Mouse (Mus musculus) retina, postnatal 1 day (tissue): Measurements from ENCODE around the gene Slc7a1.

ENCODE experiments used
- DNase-seq: peaks from one replicate; pipeline ENCODE4 v3.0.0-alpha.2; 2012

Gene Slc7a1

DNA sequence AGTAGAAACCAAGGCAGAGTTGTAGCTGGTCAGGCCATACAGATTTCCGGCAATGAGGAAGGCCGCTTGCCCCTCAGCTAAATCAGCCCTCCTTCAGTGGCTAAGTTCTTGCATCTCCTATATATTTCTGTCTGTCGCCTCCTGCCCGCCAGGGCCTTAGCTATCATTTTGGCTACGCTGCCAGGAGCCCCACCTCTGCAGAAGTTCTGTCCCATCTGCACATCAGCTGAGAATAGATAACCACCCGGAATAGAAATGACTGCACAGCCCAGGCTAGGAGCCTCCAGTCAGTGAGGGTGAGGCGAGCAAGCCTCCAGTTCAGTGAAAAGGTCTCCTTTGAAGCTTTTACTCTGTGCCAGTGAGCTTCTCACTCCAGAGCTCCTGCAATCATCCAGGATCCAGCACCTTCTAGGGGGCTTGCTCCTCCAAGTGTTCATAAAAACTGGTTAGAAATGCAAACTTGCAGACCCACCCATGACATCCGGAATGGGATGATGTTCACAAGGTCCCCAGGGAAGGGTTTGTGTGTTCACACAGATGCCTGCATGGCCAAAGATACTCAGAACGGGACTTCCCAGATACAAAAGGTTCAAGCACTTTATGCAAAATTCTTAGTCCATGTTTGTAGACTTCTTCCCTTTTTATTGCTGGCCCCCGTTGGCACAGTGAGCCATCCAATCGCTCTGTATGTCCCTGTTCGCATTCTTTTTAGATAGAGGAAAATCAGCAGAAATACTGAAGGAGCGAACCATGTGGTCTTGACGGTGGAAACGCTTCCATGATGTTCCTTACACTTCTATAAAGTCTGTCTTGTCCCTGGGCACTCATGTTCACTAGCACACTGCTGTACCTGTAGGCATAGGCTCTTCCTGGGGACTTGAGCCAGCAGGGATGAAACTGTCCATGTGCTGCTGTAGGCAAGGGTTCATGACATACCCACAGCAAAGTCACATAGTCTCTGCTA, 10.4 kb downstream of the Slc7a1 start:
- DNase-seq, result no peak

DNA sequence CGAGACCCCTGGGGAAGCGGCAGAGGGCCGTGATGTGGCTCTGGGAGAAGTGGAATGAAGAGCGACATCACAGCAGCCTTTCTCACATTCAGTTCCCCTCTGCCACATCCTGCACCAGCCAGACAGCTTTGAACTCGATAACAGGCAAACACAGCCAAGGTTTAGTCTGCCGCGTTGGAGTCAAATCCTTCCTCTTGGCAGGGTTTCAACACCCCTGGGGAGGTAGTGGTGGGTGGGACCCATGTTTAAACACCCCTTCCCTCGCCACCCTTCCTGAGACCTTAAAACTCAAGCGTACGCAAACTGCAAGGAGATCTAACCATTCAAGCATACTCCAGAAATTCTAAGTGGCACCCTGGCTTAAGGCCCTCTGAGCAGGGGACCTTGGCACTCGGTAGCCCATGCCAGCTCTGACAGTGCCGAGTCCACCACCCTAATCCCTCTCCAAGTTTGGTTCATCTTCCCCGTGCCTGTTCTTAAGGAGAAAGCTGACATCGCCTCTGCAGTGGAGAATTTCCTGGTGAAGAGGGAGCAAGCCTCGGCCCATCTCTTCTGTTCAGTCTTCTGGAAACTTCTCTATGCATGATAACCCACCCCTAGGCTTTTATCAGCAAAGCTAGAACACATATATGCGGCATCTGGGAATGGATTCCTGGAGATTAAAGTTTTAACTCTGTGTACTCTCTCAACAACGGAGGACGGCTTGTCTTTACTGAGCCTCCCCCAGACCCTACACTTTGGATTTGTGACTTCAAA, 11.3 kb downstream of the Slc7a1 start:
- no peak for DNase-seq

DNA sequence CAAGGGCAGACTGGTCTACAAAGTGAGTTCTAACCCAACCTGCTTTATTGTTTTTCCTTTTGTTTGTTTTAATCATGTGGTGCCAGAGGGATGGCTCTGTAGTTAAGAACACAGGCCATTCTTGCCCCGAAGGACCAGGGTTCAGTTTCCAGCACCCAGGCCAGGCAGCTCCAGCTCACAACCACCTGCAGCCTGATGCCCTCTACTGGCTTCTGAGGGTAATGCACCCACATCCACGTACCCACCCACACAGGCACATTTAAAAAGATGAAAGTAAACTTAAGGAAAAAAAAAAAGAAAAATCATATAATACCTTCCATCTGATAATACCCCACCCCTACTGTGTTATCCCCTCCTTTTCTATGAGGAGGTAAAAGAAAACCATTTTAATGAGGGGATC, 11.9 kb downstream of the Slc7a1 start:
- no peak for DNase-seq

DNA sequence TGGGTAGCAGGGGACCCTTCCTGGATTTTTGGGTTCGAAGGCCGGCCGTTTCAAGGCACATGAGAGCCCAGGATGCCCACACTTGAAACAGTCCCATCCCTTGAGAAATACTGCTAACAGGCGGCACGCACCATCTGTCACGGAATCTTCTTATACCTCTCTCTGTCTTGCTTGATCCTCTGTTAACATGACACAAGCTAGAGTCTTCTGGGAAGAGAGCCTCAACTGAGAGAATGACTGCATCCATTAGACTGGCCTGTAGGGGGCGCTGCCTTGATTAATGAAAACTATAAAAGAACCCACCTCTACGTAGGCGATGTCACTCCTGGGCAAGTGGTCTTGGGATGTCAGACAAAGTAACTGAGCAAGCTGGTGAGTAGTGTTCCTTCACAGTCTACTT, 13.2 kb downstream of the Slc7a1 start:
- peak; percentile 36 for DNase-seq

DNA sequence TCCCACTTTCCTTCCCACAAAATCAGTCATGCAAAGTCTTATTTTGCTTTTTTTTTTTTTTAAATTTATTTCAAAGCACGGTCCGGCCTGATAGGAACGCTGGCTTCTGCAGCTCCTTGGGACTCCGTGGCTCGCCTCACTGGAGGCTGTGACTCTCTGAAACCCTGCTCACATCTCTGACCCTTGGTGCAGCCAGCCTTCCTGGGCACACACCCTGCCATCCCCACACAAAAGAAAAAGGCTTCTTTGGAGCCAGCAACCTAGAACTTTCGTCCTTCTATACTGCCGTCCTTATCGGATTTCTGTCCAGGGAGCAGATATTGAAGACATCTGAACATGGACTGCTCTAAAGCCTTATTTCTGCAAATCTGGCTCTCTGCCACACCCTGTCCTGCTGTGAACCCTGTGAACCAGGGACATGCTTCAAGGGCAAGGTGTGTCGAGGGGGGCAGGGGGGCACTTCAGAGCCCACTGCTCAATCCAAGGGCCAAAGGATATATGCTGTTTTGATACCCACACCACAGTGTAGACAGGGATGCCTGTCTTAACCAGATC, 15.1 kb downstream of the Slc7a1 start:
- no peak for DNase-seq

DNA sequence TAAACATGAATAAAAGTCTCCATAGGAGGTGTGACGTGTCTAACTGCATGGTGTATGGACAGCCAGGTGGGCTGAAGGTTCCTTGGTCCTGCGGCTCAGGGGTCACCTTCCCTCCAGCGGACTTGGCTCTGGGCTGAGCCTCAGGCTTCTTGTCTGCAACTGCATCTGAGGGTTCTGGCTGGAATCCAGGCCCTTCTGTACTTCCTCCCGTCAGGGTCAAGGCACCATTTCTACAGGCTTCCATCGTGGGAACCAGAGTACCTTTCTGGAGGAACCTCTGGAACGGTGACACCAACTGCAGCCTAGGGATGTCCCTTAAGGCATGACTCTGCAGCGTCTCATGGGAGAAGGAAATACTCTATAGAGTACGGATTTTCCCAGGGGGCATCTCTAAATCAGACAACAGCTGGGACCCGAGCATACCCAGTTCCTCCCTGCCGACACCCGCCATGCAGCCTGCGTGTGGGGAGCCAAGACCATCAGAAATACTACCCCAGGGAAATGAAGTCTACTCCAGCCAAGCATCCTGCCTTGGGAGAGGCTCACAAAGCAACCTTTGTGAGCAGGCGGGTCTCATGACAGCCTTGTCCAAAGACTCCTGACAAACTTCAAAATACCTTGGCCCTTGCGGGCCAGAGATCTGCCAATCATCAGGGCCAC, 15.7 kb downstream of the Slc7a1 start:
- DNase-seq, result no peak

DNA sequence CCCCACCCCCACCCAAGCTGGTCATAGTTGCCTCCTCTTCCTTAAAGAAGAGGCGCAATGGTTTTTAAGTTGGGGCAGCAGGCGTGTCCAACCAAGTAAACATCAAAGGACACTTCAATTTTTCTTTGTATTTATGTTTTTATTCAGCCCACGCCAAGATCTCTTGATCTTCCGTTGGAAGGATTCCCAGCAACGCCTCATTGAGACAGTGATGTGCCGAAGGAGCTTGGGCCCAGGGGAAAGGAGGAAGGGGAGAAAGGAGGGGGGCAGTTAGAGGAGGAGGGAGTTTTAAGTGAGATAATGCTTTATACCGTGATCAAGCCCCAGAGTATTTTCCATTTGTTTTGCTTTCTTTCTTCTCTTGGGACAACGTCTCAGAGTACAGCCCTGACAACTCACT, 18.6 kb downstream of the Slc7a1 start:
- no peak for DNase-seq

DNA sequence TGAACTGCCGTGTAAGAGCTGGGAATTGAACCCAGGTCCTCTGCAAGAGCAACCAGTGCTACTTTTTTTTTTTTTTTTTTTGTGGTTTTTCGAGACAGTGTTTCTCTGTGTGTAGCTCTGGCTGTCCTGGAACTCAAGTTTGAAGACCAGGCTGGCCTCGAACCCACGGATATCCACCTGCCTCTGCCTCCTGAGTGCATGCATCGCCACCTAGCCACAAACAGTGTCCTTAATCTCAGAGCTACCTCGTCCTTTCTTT, 19.5 kb downstream of the Slc7a1 start:
- no peak for DNase-seq

DNA sequence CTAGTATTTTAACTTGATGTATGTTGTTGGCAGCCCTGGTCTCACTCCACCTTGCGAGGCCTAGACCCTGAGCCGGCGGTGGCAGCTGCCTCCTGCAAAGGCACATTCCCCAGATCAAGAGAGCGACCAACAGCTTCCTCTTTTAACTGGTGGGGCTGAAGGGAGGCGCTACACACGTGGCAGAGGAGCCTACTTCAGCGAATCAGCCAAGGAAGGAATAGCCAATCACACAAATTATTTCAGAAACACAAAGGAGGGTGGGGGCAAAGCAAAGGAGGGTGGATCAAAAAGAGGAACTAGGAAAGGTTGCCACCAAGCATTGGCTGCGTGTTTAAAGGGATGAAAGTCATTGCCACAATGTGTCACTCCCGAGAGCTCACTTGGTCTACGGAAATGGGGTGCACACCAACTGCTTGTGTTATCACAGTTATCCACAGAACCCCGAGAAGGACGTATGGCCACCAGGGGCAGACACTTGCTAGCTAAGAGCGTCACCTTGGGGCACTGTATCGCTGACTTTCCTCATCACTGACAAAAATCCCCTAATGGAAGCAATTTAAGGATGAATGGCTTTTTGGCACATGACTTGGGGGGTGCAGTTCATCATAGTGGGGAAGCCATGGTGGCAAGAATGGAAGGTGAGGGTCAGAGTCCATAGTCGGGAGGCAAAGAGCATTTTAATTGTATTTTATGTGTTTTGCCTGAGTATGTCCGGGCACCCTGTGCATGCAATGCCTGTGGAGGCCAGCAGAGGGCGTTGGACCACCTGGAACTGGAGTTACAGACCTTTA, 20.1 kb downstream of the Slc7a1 start:
- no peak for DNase-seq

DNA sequence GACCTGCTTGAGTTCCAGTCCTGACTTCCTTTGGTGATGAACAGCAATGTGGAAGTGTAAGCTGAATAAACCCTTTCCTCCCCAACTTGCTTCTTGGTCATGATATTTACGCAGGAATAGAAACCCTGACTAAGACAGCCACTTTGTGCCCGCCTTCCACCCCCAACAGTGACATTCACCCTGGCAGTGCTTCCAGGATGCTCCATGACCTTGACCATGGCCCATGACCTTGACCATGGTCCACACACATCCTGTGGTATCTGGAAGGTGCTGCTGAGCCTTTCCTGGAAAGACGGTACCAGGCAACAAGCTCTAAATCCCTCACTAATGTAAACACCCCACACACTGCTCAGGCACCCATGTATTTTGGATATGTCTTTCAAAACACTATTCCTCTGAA, 21.0 kb downstream of the Slc7a1 start:
- DNase-seq, result no peak

DNA sequence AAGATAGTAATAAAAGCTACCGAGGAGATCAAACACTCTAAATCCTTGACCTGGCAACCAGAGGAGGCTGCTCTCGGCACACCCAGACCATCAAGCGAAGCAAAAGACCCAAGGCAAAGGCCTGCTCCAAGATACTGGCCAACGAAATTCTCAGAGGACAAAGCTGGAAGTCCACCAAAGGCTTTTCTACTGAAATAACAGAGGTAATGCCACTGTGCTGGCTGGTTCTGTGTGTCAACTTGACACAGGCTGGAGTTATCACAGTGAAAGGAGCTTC, 21.5 kb downstream of the Slc7a1 start:
- DNase-seq, result no peak

DNA sequence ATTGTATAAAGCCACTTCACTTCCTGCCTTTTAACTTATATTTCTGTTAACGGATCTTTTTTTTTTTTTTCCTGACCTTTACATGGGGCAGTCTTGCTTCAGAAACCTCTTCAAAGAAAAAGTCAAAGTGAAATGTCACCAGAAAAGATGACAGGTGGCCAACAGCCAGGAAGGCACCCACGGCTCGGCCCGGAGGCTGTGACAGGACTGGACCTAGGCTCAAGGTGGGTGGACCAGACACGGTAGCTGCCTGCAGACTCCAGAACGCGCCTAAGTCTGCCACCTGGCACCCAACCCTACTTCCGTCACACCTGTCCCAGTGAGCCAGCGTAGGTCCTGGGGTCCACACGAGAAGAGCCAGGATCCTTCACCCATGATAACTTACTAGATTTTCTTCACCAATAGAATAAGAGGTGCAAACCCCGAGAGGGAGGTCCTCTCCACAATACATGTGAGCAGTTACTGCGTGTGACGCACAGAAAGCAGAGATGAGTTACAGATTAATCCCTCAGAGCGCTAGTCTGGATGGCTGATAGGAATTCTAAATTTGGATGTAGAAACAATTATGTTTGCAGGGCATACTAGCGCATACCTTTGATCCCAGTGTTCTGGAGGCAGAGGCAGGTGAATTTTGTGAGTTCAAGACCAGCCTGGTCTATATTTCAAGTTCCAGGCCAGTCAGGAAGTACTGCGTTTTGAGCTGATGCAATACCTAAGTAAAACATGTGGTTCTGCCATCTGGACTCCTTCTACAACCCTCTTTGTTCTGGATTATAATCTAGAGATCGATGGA, 22.1 kb downstream of the Slc7a1 start:
- DNase-seq, result no peak

DNA sequence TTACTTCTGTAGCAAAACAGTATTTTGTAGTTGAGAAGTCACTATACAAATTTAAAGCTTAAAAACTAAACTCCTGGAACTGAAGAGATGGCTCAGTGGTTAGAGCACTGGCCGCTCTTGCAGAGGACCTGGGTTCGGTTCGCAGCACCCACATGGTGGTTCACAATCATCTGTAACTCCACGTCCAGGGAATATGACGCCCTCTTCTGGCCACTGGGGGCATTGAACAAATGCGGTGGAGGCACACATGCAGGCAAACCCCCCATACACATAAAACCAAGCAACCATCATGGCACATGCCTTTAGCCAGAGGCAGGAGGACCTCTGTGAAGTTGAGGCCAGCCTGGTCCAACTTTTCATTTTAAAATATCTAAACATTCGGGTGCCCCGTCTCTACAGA, 23.3 kb downstream of the Slc7a1 start:
- no peak for DNase-seq

DNA sequence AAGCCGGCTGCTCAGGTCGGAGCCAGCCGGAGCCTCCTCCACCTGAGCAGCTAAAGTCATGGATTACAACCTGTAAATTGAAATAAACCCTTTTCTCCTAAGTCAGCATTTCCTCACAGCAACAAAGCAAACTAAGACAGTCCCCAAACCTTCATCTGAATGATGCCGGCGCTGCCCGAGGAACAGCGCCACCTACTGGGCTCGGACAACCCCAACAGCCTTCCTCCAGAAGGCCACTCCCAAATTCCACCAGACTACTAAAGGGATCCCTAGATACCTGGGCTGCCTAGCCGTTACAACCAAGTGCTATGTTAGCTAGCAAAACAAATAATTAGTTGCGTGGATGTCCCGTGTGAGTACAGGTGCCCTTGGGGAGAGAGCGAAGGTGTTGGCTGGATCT, 24.2 kb downstream of the Slc7a1 start:
- DNase-seq, result no peak

DNA sequence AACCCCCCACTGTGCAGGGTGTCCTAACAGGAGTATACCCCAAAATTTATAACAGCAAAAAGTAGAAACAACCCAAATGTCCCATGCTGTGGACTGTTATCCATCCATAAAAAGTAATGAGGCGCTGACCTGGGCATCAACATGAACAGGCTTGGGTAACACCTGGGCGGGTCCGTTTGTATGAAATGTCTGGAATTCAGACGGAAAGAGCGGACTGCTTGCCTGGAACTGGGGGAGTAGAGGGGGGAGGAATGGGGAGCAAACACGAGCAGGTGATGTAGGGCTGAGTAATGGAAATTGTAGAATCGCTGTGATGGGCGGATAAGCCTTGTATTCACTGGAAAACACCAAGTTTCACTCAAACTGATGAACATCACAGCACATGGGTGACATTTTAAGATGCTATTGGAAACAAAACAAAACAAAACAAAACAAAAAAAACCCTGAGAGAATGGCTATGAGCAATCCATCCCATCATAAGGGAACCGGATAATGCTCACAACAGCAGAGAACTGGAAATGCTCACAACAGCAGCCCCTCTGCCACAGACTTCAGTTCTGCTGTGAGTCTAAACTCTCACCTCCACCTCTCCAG, 26.5 kb downstream of the Slc7a1 start:
- DNase-seq, result no peak

DNA sequence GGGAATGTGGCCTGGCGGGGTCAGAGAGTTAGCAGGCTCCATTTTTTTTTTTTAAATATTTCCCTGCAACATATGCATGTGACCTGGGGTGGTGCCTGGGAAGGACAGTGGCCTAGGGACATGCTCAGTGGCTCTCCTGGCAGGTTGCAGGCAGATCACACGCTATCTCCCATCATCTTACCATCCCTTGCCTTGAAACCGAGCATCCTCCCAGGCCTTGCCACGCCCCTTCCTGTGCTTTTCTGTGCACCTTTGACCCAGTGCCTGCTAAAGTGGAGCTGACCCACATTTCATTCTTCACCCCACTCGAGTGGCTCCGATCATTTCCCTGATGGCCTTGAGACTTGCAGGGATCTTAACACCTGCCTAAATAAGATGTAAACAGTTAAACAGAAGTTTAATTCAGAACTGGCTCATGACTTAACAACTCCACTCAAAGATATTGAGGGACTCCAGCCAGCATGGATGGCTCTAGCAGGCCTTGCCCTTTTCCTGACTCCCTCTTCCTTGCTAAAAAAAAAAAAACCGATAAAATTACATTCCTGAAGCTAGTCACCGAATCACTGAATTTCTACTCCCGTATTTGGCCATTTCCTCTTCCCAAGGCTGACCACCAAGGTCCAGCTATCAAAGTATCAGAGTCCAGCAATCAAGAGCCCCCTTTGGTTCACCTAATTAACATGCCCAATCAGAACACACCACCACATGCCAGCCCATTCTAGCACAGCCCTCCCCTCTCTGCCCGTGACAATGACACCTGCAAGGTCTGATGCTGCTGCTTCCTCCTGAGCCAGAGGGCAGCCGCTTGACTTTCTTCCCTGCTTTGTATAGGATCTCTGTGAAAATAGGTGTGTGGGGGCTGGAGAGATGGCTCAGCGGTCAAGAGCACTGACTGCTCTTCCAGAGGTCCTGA, 27.4 kb downstream of the Slc7a1 start:
- no peak for DNase-seq

DNA sequence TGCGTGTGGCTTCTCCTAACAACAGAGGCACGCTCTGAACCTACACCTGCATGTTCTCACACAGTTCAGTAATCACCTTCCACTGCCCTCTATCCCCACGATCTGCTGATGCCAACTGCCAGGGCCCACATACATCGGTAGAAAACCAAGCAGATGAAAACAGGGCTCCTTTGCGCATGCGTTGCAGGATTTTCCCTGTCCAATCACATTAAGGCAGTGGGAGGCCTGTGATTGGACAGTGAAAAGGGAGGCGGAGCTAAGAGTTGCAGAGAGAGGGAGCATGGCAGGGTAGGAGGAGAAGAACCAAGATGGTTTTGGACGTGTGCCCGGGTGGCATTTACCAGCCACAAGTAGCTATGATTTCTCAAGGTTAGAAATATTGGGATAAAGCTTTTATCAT, 28.3 kb downstream of the Slc7a1 start:
- no peak for DNase-seq

DNA sequence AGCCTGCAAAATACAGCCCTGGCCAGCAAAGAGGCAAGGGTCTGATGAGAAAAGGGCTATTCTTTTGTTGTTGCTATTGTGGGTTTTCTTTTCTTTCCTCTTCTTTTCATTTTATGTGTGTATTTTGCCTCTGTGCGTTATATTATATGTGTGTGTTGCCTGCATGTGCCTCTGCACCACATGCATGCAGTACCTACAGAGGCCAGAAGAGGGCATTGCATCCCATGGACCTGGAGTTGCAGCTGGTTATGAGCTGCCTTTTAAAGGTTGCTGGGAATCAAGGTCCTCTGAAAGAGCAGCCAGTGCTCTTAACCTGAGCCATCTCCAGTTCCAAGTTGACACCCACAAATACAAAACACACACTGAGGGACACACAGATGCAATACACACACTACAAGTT, 29.1 kb downstream of the Slc7a1 start:
- no peak for DNase-seq

DNA sequence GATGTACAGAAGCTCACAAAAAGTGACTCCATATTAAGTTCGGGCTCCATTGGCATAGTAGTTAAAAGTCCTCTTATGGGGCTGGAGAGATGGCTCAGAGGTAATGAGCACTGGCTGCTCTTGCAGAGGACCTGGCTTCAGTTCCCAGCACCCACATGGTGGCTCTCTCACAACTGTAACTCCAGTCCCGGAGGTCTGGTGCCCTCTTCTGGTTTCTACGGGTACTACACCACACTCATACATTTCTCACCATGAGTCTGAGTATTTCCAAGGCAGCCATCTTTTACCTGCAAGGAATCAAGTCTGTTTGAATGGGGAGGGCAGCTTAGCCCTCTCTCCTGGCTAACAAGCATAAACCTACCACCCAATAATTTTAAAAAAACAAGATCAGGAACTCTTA, 30.5 kb downstream of the Slc7a1 start:
- no peak for DNase-seq

DNA sequence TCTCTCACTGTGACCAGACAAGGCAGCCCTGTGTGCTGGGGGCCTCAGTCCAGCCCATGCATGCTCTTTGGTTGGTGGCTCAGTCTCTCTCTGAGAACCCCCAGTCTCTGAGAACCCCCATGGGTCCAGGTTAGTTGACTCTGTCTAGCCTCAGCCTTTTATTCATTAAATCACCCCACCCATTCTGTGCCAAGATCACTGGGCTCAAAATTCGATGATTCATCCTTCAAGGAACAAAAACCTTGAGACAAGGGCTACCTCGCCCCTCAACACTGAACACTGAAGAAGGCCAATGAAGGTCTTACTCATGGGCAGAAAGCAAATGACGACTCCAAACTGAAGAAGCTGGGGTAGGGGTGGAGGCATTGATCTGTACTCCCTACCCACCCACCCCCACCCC, 31.9 kb downstream of the Slc7a1 start:
- no peak for DNase-seq

DNA sequence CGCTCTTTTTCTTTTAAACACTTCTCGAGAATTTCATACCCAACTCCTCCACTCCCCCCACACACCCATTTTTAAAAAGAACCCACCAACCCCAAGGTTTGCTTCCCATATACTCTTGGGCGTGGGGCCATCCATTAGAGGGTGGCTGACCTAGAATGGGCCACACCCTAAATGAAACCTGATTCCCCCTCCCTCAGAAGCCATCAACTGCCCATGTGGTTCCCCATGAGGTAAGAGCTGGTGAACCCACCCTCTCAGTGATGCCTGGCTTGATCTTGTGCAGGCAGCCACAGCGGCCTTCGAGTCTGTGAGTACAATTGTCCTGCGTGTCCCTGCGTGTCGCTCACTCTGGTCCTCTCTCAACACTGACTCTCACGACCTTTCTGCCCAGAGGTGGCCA, 33.2 kb downstream of the Slc7a1 start:
- DNase-seq, result no peak
